Mouse (Mus musculus) limb, embryonic 12.5 days (tissue): ENCODE measurements around the gene Nav1. TPM values are rescaled to one million over a fixed set of nuclear protein-coding genes. Genes with fewer than 3 reads are reported as not detected.

Source experiments
- ATAC-seq: fragments of 200-750 bp; cut with Nextera tagmentation; 2 replicates; pipeline ENCODE4 v1.8.0; 2017; ENCODE audit warnings: low read depth, moderate TSS enrichment; ENCODE audit not compliant: insufficient number of reproducible peaks, insufficient read depth, low FRiP score, low TSS enrichment
- H3K27ac ChIP-seq: fragments of 300-500 bp; sonication (generic); 2 replicates; pipeline ENCODE4 v1.5.1; 2016; ENCODE audit warnings: mild to moderate bottlenecking, moderate library complexity
- H3K27me3 ChIP-seq: fragments of 300-500 bp; sonication (generic); 2 replicates; pipeline ENCODE4 v1.6.1; 2016; ENCODE audit warnings: mild to moderate bottlenecking, moderate library complexity
- H3K36me3 ChIP-seq: fragments of 300-500 bp; sonication (generic); 2 replicates; pipeline ENCODE4 v1.6.1; 2016; ENCODE audit warnings: mild to moderate bottlenecking, moderate library complexity
- H3K4me1 ChIP-seq: fragments of 300-500 bp; sonication (generic); replicated peaks from 2 replicates; pipeline ENCODE4 v1.6.1; 2016
- H3K4me2 ChIP-seq: fragments of 300-500 bp; sonication (generic); 2 replicates; pipeline ENCODE4 v1.6.1; 2016; ENCODE audit warnings: mild to moderate bottlenecking, moderate library complexity
- H3K4me3 ChIP-seq: fragments of 300-500 bp; sonication (generic); replicated peaks from 2 replicates; pipeline ENCODE4 v1.5.1; 2016; ENCODE audit warnings: mild to moderate bottlenecking
- H3K9ac ChIP-seq: fragments of 300-500 bp; sonication (generic); replicated peaks from 2 replicates; pipeline ENCODE4 v1.6.1; 2016; ENCODE audit warnings: mild to moderate bottlenecking, moderate library complexity
- H3K9me3 ChIP-seq: fragments of 300-500 bp; sonication (generic); 2 replicates; pipeline ENCODE4 v1.6.1; 2016; ENCODE audit warnings: mild to moderate bottlenecking, moderate library complexity
- WGBS: fragments of 180-500 bp; shearing (Covaris S2); methylation state at CpG from one replicate; pipeline ENCODE4 v1.1.7; 2016; 5-methylcytosine and 5-hydroxymethylcytosine counted together
- polyA plus RNA-seq: library from polyadenylated mRNA; unstranded; fragments of >200 nt; fragmentation: Nextera tagmentation; extraction: Ambion mirVana; gene quantifications from 2 replicates; pipeline ENCODE4 v1.2.1, GENCODE M21; 2016

Nav1 gene
- polyA plus RNA-seq, 1 experiment from 2014 or later = 17.1 TPM

- Histone ChIP-seq H3K36me3 (peaks cover 15% of the 10 kb centered on the region), H3K9me3 (no peaks in the 10 kb centered on the region), H3K27me3 (no peaks in the 10 kb centered on the region), H3K9ac (no peak overlapping the region), H3K4me2 (no peak overlapping the region), H3K4me1 (peaks cover 32% of the 10 kb centered on the region), H3K4me3 (no peak overlapping the region), H3K27ac (no peak overlapping the region)
- no peak for ATAC-seq
- 23% methylated on average over 2 of the region's 2 CpGs for WGBS
Observed at GRCm38 (mm10) chr1:135435823-135436222, 171.3 kb downstream of the Nav1 start.

GRCm38 (mm10) chr1:135430669-135431017 lies 176.5 kb downstream of the Nav1 start:
- 2% methylated on average over 14 of the region's 14 CpGs for WGBS
- H3K9me3 ChIP-seq = no peaks in the 10 kb centered on the region

GRCm38 (mm10) chr1:135429901-135430668 lies 177.0 kb downstream of the Nav1 start, which contains the start of gene Ipo9:
Gene Ipo9 (minus strand): TSS chr1:135430499.
- Histone ChIP-seq H3K9ac (peak within 1 kb of the TSS; percentile 94), H3K4me1 (peaks cover 46% of the 10 kb centered on the region), H3K4me2 (peak within 1 kb of the TSS; percentile 76), H3K9me3 (no peaks in the 10 kb centered on the region), H3K36me3 (peaks cover 21% of the 10 kb centered on the region), H3K27me3 (no peaks in the 10 kb centered on the region), H3K27ac (peak within 1 kb of the TSS; percentile 90), H3K4me3 (peak within 1 kb of the TSS; percentile 89)
- ATAC-seq = peak; percentile 88
- under 1% methylated on average over 65 of the region's 65 CpGs for whole genome bisulfite sequencing

More at GRCm38 (mm10) chr1:135430669-135431017, 176.5 kb downstream of the Nav1 start:
- Histone ChIP-seq H3K4me1 (peaks cover 51% of the 10 kb centered on the region), H3K27me3 (no peaks in the 10 kb centered on the region), H3K4me3 (peak overlapping the region; percentile 89), H3K4me2 (peak overlapping the region; percentile 76), H3K9ac (peak overlapping the region; percentile 94), H3K36me3 (peaks cover 15% of the 10 kb centered on the region), H3K27ac (peak overlapping the region; percentile 90)
- peak; percentile 59 for ATAC-seq

GRCm38 (mm10) chr1:135427390-135427789 lies 179.7 kb downstream of the Nav1 start:
- no peak for ATAC-seq
- Histone ChIP-seq H3K9ac (no peak overlapping the region), H3K27ac (no peak overlapping the region), H3K9me3 (no peaks in the 10 kb centered on the region), H3K4me3 (no peak overlapping the region), H3K4me2 (peak overlapping the region; percentile 76; the same call in 1 of the 2 replicates), H3K4me1 (peaks cover 32% of the 10 kb centered on the region), H3K36me3 (peaks cover 48% of the 10 kb centered on the region), H3K27me3 (no peaks in the 10 kb centered on the region)
- WGBS = 91% methylated on average over 6 of the region's 6 CpGs

GRCm38 (mm10) chr1:135426645-135427044 lies 180.4 kb downstream of the Nav1 start:
- Histone ChIP-seq H3K9ac (no peak overlapping the region), H3K27me3 (no peaks in the 10 kb centered on the region), H3K4me3 (no peak overlapping the region), H3K36me3 (peaks cover 53% of the 10 kb centered on the region), H3K9me3 (no peaks in the 10 kb centered on the region), H3K27ac (no peak overlapping the region), H3K4me1 (peaks cover 25% of the 10 kb centered on the region), H3K4me2 (no peak overlapping the region)
- WGBS = 96% methylated on average over 10 of the region's 10 CpGs
- no peak for ATAC-seq

- WGBS = 93% methylated on average over 6 of the region's 6 CpGs
- Histone ChIP-seq H3K4me1 (peaks cover 8% of the 10 kb centered on the region), H3K4me2 (no peak overlapping the region), H3K4me3 (no peak overlapping the region), H3K9me3 (no peaks in the 10 kb centered on the region), H3K9ac (no peak overlapping the region), H3K27ac (no peak overlapping the region), H3K27me3 (no peaks in the 10 kb centered on the region), H3K36me3 (peaks cover 85% of the 10 kb centered on the region)
- ATAC-seq = no peak
Observed at GRCm38 (mm10) chr1:135422772-135423171, 184.3 kb downstream of the Nav1 start.

- no peaks in the 10 kb centered on the region for H3K9me3 ChIP-seq
- H3K4me3 ChIP-seq = no peak overlapping the region
- no peak for ATAC-seq
- H3K27ac ChIP-seq = no peak overlapping the region
- no peaks in the 10 kb centered on the region for H3K27me3 ChIP-seq
- H3K4me2 ChIP-seq = no peak overlapping the region
- H3K9ac ChIP-seq = no peak overlapping the region
- peaks cover 98% of the 10 kb centered on the region for H3K36me3 ChIP-seq
- H3K4me1 ChIP-seq = no peaks in the 10 kb centered on the region
Observed at GRCm38 (mm10) chr1:135413996-135414395, 193.1 kb downstream of the Nav1 start.

- H3K9ac ChIP-seq = no peak overlapping the region
- H3K4me1 ChIP-seq = no peaks in the 10 kb centered on the region
- H3K4me3 ChIP-seq = no peak overlapping the region
- no peaks in the 10 kb centered on the region for H3K27me3 ChIP-seq
- H3K4me2 ChIP-seq = no peak overlapping the region
- H3K36me3 ChIP-seq = peaks cover 97% of the 10 kb centered on the region
- H3K9me3 ChIP-seq = no peaks in the 10 kb centered on the region
- 81% methylated on average over 4 of the region's 4 CpGs for WGBS
- H3K27ac ChIP-seq = no peak overlapping the region
- no peak for ATAC-seq
Observed at GRCm38 (mm10) chr1:135412130-135412529, 195.0 kb downstream of the Nav1 start.

GRCm38 (mm10) chr1:135410967-135411366 lies 196.1 kb downstream of the Nav1 start:
- Histone ChIP-seq H3K27me3 (no peaks in the 10 kb centered on the region), H3K4me1 (no peaks in the 10 kb centered on the region), H3K36me3 (peaks cover 96% of the 10 kb centered on the region), H3K4me2 (no peak overlapping the region), H3K4me3 (no peak overlapping the region), H3K27ac (no peak overlapping the region), H3K9me3 (no peaks in the 10 kb centered on the region), H3K9ac (no peak overlapping the region)
- no peak for ATAC-seq
- 86% methylated on average over 2 of the region's 2 CpGs for WGBS

- Histone ChIP-seq H3K36me3 (peaks cover 96% of the 10 kb centered on the region), H3K4me2 (no peak overlapping the region), H3K9me3 (no peaks in the 10 kb centered on the region), H3K27me3 (no peaks in the 10 kb centered on the region), H3K9ac (no peak overlapping the region), H3K4me3 (no peak overlapping the region), H3K27ac (no peak overlapping the region), H3K4me1 (no peaks in the 10 kb centered on the region)
- no peak for ATAC-seq
- 95% methylated on average over 4 of the region's 4 CpGs for WGBS
Observed at GRCm38 (mm10) chr1:135408973-135409372, 198.1 kb downstream of the Nav1 start.

- Histone ChIP-seq H3K4me2 (no peak overlapping the region), H3K27ac (no peak overlapping the region), H3K27me3 (no peaks in the 10 kb centered on the region), H3K36me3 (peaks cover 98% of the 10 kb centered on the region), H3K4me1 (no peaks in the 10 kb centered on the region), H3K9me3 (no peaks in the 10 kb centered on the region), H3K9ac (no peak overlapping the region), H3K4me3 (no peak overlapping the region)
- 90% methylated on average over 7 of the region's 7 CpGs for WGBS
- ATAC-seq = no peak
Observed at GRCm38 (mm10) chr1:135405356-135405755, 201.7 kb downstream of the Nav1 start.
